Mouse (Mus musculus) thymus, postnatal 25 days (tissue): ENCODE data around the gene Slc37a4.
A peak's percentile ranks its signal among the peaks of the same experiment; 100 is the strongest.
"Not testable (repeated sequence)": the region's sequence is repeated elsewhere in the genome, so short reads cannot be mapped to it uniquely, and the experiment has no call there.

Experiments
- DNase-seq: peaks from one replicate; pipeline ENCODE4 v3.0.0; 2022

Gene Slc37a4

GRCm38 (mm10) chr9:44399114-44399794 lies 2.6 kb downstream of the Slc37a4 start:
- DNase-seq = no peak

- DNase-seq = no peak
Observed at GRCm38 (mm10) chr9:44399795-44400114, 3.1 kb downstream of the Slc37a4 start.

GRCm38 (mm10) chr9:44401081-44401480 lies 4.4 kb downstream of the Slc37a4 start:
- no peak for DNase-seq

- DNase-seq = no peak
Observed at GRCm38 (mm10) chr9:44405011-44405410, 8.4 kb downstream of the Slc37a4 start.

- DNase-seq = peak; percentile 94
Observed at GRCm38 (mm10) chr9:44406906-44407751, 10.5 kb downstream of the Slc37a4 start, which contains the start of the genes Rps25 and Trappc4. Gene Rps25, plus strand, starts transcription at chr9:44407139. Gene Trappc4, minus strand, starts transcription at chr9:44407600.

- DNase-seq = no peak
Observed at GRCm38 (mm10) chr9:44407752-44408097, 11.1 kb downstream of the Slc37a4 start.

GRCm38 (mm10) chr9:44408693-44409092 lies 12.0 kb downstream of the Slc37a4 start:
- DNase-seq = not testable (repeated sequence)

- no peak for DNase-seq
Observed at GRCm38 (mm10) chr9:44410647-44411336, 14.1 kb downstream of the Slc37a4 start.

GRCm38 (mm10) chr9:44411601-44412130 lies 15.0 kb downstream of the Slc37a4 start:
- DNase-seq = no peak

- DNase-seq = no peak
Observed at GRCm38 (mm10) chr9:44412306-44412705, 15.7 kb downstream of the Slc37a4 start.

- DNase-seq = no peak
Observed at GRCm38 (mm10) chr9:44412781-44413180, 16.1 kb downstream of the Slc37a4 start.

GRCm38 (mm10) chr9:44417156-44417891 lies 20.7 kb downstream of the Slc37a4 start:
- DNase-seq = no peak

GRCm38 (mm10) chr9:44417892-44418363 lies 21.3 kb downstream of the Slc37a4 start:
- peak; percentile 92 for DNase-seq

- no peak for DNase-seq
Observed at GRCm38 (mm10) chr9:44418519-44419385, 22.1 kb downstream of the Slc37a4 start, which contains the start of gene Ccdc84. Gene Ccdc84, minus strand, starts transcription at chr9:44418569.

GRCm38 (mm10) chr9:44419730-44420129 lies 23.1 kb downstream of the Slc37a4 start:
- DNase-seq = not testable (repeated sequence)

GRCm38 (mm10) chr9:44420280-44420898 lies 23.7 kb downstream of the Slc37a4 start:
- DNase-seq = no peak

GRCm38 (mm10) chr9:44423576-44423975 lies 26.9 kb downstream of the Slc37a4 start:
- DNase-seq = no peak

GRCm38 (mm10) chr9:44432577-44433185 lies 36.0 kb downstream of the Slc37a4 start:
- DNase-seq = no peak

- peak; percentile 15 for DNase-seq
Observed at GRCm38 (mm10) chr9:44435747-44436146, 39.1 kb downstream of the Slc37a4 start.

- DNase-seq = no peak
Observed at GRCm38 (mm10) chr9:44440961-44441360, 44.3 kb downstream of the Slc37a4 start, which contains the start of gene Foxr1. Gene Foxr1, minus strand, starts transcription at chr9:44441136.
